Mouse (Mus musculus) ES-E14 (cell line): ENCODE measurements around the gene Arl13b.

ENCODE experiments used
- CHD2 ChIP-seq: IDR thresholded peaks from 2 replicates; pipeline ENCODE4 v1.6.1; 2014; ENCODE audit warnings: mild to moderate bottlenecking, low read depth, low read length, inconsistent platforms
- HCFC1 ChIP-seq: IDR thresholded peaks from 2 replicates; pipeline ENCODE4 v1.6.1; 2012; ENCODE audit warnings: low read length, inconsistent platforms, borderline replicate concordance; ENCODE audit not compliant: insufficient read depth
- MAFK ChIP-seq: IDR thresholded peaks from 2 replicates; pipeline ENCODE4 v1.6.1; 2014; ENCODE audit warnings: mild to moderate bottlenecking, low read depth, low read length, inconsistent platforms; ENCODE audit not compliant: insufficient read depth
- ZC3H11A ChIP-seq: IDR thresholded peaks from 2 replicates; pipeline ENCODE4 v1.6.1; 2012; ENCODE audit warnings: low read depth, mild to moderate bottlenecking, inconsistent platforms, low read length, borderline replicate concordance
- ZNF384 ChIP-seq: IDR thresholded peaks from 2 replicates; pipeline ENCODE4 v1.6.1; 2012; ENCODE audit warnings: low read depth, low read length, inconsistent platforms

DNA sequence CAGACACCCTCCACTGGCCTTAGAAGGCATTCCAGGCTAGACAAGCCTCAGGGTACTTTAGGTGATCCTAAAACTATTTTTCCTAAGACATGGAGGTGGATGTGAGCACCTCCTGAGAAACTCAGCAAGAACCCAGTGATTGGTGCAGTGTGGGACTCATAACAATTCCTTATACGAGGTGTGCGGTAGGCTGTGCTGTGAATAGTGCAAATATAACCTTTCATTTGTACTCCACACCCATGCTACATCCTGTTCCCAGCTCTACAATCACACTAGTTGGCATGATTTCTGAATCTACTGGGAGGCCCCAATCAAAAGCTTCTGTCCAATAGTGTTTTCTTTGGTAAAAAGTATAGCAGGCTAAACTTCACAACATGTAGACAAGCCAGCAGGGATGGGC is 14.8 kb downstream of the Arl13b start:
- TF ChIP-seq ZNF384 (no peak), CHD2 (no peak), HCFC1 (no peak), MAFK (no peak), ZC3H11A (no peak)
